Mouse (Mus musculus) frontal cortex, postnatal 25 days (tissue): ENCODE data around the gene Fbrs.
A peak's percentile ranks its signal among the peaks of the same experiment; 100 is the strongest.
"Not testable (repeated sequence)": the region's sequence is repeated elsewhere in the genome, so short reads cannot be mapped to it uniquely, and the experiment has no call there.

Source experiments
- DNase-seq, 2 experiments: peaks; one replicate each; pipeline ENCODE4 v3.0.0; 2022; ENCODE audit warnings: low spot score in 2 of 2

Gene Fbrs

DNA sequence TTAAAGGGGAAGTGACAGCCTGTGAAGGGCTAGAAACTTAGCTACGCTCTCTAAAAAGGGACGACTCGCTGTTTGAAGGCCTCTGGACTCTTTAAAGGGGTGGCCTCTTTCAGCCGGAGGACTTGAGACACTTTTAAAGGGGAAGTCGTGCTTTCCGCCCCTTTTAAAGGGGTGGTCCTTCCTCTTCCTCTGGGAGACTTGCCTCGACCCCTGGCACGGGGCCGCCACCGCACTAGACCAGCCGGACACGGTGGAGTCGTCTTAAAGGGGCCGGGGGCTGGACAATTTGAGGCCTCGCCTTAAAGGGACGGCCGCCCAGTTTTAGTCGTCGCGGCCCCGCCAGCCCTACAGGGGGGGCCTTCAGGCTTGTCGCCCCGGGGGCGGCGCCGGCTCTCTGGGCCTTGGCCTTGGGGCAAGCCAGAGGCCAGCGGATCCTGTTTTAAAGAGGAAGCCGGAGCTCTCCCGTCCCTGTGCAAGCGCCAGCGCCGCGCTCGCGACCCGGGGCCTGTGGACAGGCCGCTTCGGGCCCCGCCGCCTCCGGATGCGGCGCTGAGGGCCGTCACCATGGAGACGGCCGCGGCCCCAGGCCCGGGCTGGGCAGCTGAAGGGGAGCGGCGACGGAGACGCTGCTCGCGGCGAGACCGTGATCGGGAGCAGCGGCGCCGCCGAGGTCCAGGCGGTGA, at the start of gene Fbrs:
TSS of gene Fbrs (plus strand) at position 565 of the 683 bp plus-strand sequence.
- peak; percentile 83 to 86 for DNase-seq

DNA sequence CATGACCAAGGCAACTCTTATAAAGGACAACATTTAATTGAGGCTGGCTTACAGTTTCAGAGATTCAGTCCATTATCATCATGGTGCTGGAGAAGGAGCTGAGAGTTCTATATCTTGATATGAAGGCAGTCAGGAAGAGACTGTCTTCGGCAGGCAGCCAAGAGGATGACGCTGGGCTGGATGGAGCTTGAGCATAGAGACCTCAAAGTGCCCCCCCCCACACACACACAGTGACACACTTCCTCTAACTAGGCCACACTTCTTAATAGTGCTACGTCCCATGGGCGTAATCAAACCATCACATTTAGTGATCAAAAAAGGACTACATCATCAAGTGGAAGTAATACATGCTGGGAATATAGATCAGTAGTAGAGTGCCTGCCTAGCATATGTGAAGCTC, 43.8 kb upstream of the Fbrs start:
- no peak for DNase-seq

DNA sequence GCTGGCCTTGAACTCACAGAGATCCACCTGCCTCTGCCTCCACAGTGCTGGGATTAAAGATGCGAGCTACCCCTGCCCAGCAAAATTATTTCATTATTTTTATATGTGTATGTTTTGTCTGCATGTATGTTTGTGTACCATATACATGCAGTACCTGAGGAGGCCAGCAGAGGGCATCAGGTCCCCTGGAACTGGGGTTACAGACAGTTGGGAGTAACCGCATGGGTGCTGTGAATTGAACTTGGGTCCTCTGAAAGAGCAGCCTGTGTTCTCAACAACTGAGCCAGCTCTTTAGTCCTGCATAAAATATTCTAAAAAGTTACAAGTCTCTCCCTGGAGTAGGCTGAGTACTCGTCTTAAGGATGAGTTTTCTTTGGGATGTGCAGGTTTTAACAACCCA, 41.3 kb upstream of the Fbrs start:
- no peak for DNase-seq

DNA sequence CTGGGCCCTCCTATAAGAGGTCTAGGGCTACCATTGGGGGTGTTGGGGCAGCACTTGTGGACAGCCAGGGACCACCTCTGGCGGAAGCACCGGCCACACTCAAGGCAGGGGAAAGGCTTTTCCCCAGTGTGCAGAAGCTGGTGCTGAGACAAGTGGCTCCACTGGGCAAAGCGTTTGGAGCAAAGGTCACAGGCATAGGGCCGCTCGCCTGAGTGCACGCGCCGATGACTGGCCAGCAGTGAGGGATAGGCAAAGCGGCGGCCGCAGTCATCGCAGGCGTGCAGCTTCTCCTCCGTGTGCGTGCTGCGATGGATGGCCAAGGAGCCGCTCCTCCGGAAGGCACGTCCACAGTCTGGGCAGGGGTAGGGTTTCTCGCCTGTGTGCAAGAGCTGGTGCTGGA, 35.0 kb upstream of the Fbrs start:
- DNase-seq = no peak

DNA sequence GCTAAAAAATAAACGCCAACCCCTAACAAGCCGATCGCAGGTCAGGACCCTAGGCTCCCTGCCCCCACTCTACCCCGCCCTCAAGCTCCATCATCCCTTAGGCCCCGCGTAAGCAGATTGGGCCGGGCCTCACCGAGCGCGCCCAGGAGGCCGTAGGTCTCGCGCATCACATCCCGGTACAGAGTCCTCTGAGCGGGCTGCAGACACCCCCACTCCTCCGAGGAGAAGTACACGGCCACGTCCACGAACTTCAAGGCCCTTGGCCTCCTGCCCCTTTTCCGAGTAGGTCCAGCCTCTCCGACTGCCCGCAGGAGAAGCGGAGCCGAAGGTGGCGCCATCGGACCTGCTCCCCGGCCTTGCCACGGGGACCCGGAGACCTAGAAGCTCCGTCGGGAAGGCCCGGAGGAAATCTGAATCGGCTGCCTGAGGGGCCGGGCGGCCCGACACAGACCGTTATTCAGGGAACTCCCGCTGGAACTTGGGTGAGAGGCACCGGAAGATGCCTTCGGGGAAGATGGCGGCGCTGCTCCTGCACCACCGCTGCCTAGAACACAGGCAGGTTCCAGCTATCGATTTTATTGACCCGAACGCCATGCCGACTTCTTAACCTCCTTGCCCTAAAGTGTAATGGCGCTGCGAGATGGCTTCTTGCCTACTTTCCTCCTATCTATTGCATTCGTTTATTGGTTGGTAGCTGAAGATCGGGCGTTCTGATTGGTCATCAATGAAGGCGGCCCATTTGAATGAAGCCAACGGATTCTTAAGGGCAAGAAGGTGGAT, 30.3 kb upstream of the Fbrs start, which contains the start of gene Zfp689:
TSS of gene Zfp689 (minus strand) at position 638 of the 780 bp plus-strand sequence.
- peak; percentile 85 to 91 for DNase-seq

DNA sequence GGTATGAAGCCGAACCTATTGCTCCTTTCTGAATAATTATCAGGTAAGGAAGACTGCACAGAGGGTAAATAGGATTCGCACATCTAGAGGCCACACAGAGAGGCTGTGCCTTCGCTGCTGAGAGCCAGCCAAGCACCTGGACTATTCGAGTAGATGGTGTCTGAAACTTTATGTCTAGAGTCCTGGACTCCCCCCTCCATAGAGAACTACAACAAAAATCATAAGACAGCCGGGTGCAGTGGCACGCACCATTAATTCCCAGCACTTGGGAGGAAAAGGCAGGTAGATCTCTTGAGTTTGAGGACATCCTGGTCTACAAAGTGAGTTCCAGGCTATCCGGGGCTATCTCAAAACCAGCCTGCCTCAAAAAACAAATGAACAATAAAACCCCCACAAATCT, 29.0 kb upstream of the Fbrs start:
- DNase-seq = no peak

DNA sequence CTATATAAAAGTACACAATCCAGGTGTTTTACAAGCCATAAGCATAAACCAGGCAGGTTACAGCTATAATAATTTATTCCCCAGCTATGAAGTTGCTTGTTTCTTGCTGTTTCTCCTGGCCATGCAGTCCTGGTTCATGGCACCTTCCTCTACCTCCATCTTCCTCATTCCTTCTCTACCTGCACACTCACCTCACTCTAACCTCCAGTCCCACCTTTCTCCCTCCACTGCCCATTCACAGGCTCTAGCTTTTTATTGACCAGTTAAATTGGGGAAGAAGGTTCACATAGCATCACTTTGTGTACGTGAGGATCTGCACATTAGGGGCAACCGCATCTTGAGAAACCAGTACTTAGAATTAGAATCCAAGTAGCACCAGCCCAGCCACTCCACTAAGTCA, 25.9 kb upstream of the Fbrs start:
- no peak for DNase-seq

DNA sequence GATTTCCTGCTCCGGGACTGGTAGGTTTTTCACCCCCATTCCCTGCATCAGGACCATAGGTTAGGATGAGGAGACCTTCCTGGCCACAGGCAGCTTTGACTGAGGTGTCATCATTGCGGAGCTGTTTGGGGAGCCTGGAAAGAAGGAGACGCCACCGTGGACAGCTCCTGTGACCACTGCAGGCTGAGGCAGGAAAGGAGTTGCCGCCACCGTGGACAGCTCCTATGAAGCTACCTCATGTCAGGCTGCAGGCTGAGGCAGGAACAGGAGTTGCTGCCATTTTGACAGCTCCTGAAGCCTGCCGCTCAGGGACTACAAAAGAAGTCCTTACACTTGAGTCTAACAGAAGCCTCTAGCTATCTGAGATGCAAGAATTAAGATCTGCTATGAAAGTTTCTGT, 24.1 kb upstream of the Fbrs start:
- DNase-seq = no peak

DNA sequence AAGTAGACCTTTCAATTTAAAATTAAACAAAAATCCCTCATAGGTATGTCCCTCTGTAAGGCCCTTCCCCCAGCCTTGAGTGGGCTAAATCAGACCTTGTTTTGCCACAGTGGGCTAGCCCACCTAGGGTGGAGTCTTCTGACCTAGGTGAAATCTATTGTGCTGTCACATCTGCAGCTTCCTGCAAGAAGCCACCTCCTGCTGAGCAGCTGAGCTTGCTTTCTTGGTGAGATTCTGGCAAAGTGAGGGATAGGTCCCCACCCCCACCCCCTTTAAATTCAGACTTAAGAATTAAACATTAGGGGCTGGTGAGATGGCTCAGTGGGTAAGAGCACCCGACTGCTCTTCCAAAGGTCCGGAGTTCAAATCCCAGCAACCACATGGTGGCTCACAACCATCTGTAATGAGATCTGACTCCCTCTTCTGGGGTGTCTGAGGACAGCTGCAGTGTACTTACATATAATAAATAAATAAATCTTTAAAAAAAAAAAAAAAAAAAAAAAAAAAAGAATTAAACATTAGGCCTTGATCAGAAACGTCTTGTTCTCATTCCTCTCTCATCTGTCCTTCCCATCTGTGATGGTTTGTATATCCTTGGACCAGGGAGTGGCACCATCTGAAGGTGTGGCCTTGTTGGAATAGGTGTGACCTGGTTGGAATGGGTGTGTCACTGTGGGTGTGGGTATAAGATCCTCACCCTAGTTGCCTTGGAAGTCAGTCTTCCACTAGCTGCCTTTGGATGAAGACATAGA, 20.5 kb upstream of the Fbrs start:
- not testable (repeated sequence) for DNase-seq

DNA sequence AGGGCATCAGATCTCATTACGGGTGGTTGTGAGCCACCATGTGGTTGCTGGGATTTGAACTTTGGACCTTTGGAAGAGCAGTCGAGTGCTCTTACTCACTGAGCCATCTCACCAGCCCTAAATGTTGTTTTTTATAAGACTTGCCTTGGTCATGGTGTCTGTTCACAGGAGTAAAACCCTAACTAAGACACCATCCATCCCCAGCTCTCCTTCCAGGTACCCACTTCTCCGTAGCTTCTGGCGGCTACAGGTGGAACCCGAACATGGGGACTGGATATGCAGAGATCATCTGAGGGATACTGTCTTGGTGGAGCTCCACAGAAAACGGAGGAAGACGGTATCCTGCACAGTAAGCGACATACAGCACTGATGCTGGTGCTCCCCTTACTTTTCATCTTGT, 19.7 kb upstream of the Fbrs start, which contains the start of gene Prr14:
TSS of gene Prr14 (plus strand) at position 301 of the 400 bp plus-strand sequence.
- DNase-seq = not testable (repeated sequence)

DNA sequence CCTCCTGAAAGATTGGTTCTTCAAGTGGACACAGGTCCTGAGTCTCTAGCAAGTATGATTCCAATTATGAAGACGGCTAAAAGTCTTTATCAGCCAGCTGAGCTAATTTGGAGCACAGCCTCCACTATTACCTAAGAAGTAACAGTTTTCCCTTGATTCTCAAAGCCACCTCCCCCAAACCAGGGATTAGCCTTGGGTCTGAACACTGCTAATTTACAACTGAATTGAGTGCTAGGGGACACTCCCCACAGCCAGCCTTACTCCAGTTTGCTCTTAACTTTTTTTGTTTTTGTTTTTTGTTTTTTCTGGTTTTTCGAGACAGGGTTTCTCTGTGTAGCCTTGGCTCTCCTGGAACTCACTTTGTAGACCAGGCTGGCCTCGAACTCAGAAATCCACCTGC, 13.8 kb upstream of the Fbrs start:
- DNase-seq = no peak

DNA sequence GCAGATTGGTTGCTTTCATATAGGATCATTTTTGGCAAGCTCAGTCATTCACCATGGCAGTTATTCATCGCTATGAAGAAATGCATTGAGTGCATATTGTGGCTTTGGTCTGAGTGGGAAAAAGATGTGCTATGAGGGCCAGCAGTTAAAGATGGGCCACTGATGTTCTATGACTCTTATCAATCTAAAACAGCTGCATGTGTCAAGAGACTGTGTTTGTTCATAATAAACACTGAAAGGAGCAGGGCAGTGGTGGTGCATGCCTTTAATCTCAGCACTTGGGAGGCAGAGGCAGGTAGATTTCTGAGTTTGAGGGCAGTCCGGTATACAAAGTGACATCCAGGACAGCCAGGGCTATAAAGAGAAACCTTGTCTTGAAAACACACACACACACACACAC, 13.3 kb upstream of the Fbrs start:
- not testable (repeated sequence) for DNase-seq

DNA sequence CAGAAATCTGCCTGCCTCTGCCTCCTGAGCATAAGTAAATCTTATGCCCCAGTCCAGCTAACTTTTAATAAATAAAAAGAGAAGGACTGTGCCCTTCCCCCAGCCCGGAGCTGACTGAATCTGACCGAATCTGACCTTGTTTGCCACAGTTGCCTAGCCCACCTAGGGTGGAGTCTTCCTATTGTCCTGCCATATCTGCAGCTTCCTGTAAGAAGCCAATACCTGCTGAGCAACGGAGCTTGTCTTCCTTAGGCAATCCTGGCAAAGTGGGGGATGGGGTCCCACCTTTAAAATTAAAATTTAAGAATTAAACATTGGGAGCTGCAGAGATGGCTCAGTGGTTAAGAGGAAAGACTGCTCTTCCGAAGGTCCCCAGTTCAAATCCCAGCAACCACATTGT, 12.4 kb upstream of the Fbrs start:
- DNase-seq = no peak

DNA sequence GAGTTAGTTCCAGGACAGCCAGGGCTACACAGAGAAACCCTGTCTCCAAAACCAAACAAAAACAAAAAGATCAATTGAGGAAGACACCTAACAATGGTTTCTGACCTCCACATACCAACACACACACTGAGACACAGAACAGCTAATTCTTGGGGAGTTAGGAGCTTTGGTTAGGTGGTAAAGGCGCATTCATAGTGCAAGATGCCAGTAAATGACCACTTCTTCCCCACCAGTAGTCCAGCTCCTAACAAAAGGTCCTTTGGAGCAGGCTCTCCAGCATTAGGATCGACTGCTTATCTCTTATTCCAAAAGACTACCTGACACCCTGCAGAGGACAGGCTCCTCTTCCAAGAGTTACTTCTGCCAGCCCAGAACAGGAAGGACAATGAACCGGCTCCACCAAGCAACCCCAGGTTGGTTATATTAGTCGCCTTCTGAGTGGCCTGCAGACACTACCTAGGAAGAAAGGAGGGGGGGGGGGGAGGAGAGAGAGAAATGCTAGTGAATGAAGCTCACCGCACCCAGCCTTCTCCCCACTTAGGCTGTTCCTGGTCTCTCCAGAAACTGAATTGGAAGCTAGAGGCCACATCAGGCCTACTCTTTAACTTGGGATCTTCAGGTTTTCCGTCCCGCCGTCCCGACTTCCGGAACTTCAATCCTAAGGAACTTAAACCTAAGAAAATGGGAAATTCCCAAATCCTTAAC, 8.8 kb upstream of the Fbrs start:
- no peak for DNase-seq

DNA sequence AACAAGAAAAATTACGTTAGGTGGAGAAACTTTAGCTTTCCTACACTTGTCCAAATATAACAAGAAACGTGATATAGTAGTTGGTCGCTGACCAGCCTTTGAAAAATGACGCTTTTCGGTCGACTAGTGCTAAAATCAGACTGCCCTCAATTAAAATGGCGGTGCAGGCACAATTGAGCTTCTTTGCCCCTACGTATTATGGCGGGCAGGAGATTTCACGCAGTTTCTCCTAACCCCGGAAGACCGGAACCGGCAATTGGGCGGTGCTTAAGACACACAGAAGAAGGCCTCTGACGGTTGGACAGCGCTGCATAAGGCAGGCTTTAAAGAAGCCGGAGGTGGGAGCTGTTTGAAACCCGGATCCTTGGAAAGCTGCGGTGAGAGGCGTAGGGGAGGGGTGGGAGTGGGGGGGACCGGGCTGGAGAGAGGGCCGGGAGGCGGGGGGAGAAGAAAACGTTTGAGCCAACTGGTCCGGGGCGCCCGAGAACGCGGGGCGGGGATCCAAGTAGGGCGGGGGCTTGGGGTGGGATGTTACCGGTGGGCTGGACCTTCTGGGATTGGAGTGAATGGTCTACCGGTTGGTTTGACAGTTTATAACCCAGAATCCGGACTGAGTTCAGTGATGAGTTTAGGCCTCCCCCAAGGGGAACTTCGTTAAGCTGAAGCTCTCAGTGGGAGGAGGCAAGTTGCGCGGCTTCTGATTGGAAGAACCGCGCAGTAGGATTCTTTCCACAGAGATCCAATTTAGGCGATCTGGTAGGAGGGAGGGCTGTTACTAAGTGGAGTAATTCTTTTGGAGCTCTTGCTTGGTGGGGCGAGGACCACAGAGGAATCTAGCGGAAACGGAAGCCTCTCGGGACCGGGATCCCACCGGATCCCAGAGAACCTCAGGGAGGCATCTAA, 8.0 kb upstream of the Fbrs start:
- DNase-seq = peak; percentile 79 to 84

DNA sequence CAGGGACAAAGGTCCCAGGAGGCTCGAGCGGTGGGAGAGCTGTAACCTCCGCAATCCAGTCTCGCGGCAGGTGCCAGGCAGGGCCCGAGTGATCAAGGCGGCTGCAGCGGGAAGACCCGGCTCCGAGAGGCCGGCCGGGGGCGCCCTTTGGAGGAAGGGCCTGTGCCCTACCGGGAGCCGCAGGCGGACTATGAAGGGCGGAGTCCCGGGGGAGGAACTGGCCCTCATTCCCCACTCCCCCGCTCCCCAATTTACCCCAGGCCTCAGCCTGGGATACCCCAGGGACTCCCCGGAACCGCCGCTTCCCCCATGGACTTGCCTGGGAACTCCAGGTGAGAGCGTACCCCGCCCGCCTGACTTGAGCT, 7.4 kb upstream of the Fbrs start:
- DNase-seq = peak in 1 of 2 experiments; percentile 37

DNA sequence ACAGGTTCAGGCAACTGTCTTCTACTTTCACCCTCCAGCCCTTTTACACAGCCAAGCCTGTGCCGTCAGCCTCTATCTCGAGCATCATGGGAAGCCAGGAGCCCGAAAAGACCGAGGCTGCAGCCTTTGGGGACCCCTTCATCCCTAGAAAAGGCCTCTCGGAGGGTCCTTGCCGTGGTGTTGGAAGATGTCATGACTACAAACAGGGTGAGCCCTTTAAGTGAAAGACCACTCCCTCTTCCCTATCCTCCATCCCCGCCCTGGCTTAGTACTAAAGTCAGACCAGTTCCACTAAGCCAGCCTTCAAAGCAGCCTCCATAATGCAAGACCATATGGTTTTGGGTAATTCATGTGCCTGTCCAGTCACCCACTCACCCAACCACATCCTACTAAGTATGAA, 6.9 kb upstream of the Fbrs start:
- no peak for DNase-seq

DNA sequence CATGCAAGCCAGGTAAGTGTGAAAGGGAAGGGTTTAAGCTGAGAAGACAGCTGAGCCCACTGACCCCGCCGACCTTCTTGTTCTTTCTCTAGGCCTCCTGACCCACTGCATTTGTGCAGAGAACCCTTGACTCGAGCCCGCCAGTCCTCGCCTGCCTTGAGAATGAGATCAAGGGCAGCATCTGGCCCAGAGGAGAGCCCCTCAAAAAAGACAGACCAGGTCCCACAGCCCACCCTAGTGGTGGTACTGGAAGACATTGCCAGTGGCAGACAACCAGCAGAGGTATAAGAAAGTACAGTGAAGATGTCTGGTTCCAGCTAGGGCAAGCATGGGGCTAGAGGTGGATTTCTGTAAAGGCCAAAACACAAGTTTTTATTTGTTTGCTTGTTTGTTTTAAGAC, 5.3 kb upstream of the Fbrs start:
- DNase-seq = no peak

DNA sequence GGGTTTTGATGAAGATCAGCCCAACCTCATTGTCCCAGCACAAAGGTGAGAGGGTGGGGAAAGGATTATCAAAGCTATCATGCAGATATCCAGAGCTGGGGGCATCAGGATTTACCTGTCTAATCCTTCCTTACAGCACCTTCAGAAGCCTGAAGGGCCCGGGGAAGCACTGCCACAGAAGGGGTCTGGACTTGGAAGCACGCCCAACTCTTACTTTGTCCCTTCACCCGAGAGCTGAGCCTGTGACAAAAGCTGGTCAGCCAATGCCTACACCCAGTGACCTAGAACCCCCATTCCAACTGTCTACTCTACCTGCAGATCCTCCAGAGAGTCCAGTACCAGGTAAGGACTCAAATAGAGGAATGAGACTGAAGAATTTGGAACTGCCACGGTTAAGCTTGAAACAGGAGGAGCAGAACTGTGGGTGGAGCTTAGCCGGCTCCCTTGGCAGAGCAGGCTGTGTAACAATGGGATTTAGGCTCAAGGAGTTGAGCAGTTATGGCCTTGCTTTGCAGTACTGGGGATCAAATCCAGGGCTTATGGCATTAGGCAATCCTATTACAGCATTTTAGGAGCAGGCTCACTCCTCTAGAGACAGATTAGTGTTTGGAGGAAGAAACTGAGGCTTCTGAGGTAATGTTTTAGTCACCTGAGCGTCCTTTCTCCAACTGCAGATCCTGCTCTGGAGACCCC, 4.5 kb upstream of the Fbrs start:
- no peak for DNase-seq

DNA sequence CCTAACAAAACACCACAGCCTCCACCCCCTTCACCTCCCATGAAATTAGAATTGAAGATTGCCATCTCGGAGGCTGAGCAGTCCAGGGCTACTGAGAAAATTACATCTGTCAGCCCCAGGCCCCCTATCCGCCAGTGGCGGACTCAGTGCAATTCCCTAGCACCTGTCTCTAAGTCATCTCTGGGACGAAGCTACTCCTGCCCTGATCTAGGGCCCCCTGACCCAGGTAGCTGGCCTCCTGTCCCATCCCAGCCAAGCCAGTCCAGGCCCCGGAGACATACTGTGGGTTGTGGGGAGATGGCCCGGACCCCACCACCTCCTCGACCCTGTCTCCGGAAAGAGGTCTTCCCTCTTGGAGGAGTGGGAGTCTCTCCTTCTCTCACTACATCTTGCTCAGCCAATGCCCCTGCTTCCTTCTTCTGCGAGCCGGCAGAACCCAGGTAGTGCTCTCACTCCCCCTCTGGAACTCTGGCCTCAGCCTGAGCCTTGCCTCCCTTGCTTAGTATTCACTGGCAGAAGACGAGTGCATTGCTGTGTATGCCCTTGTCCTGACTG, 3.7 kb upstream of the Fbrs start:
- DNase-seq = no peak
